Mouse (Mus musculus): ENCODE results near the gene Trak1. TPM values are rescaled to one million over a fixed set of nuclear protein-coding genes. Genes with fewer than 3 reads are reported as not detected.
A peak's percentile ranks its signal among the peaks of the same experiment; 100 is the strongest.

Trak1 gene
- polyA plus RNA-seq, 1 experiment from 2014 or later, result 60.6 TPM

DNA sequence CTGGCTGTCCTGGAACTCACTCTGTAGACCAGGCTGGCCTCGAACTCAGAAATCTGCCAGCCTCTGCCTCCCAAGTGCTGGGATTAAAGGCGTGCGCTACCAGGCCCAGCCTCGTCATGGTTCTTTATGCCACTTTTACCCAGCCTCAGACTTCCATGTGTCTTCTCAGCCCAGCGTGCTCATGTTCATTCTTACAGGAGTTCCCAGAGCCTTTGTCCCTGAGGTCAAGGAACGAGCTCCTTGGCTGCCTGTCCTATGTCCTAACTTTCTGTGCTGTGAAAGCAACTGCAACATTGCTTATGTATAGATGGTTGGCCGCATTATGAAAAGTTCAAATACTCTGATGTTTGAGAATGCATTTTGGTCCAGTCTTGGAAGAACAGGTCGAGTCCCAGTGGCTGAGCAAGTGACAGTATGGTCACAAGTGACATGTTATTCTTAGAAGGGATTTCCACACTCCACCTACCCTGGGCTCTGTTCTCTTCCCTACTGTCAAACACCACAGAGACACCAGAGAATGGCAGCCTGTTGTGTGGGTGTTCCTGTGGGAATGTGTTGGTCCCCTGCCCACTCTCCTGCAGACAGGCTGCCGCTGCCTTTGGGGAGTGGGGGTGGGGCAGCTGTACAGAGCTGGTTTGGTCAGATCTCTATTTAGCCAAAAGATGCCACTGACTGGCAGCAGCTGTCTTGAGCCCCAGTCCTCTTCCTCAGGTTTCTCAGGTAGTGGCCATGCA, 90.4 kb downstream of the Trak1 start:
- 71% methylated on average over 9 of the region's 9 CpGs for WGBS
- Histone ChIP-seq H3K4me2 (ENCODE audit: low read length) (no peak overlapping the region), H3K27ac (ENCODE audit: low read length) (no peak overlapping the region), H3K27me3 (ENCODE audit: control insufficient read depth, insufficient read depth, low read depth, low read length) (no peaks in the 10 kb centered on the region), H3K4me3 (ENCODE audit: low read depth, low read length) (no peak overlapping the region), H3K36me3 (ENCODE audit: control insufficient read depth, insufficient read depth, low read length) (no peaks in the 10 kb centered on the region), H3K4me1 (ENCODE audit: control insufficient read depth, insufficient read depth, low read length) (peaks cover 17% of the 10 kb centered on the region; the same call in 1 of the 2 replicates), H3K9ac (ENCODE audit: low read depth, low read length) (no peak overlapping the region), H3K9me3 (replicated peaks; ENCODE audit: control insufficient read depth, low read length, poor library complexity, severe bottlenecking) (no peaks in the 10 kb centered on the region)
- ATAC-seq, result no peak

DNA sequence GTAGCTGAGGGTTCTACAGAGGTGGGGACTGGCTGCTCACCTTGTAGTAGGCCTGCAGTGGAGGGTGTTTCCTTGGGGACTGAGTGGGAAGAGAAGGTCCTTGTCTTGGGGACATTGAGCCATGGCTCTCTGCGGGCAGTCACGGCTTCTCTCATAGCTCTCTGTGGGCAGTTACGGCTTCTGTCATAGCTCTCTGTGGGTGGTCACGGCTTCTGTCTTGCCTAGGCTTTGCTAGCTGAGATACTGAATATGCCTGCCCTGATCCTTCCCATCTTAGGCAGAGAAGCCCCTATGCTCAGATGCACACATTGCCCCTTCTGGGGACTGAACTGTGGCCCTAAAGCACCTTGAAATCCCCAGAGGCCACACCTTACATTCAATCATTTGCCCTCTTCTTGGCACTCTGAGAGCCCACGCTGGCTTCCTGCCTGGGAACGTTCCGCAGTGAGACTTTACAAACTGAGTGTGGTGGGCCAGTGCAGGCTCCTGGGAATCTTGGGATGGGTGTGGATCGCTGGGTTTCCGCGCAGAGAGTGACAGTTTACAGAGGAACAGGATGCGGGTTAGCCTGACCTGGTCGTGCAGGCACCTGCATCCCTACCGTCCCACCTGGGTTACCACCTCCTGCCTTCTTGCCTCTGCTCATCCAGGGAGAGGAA, 91.1 kb downstream of the Trak1 start:
- Histone ChIP-seq H3K4me1 (ENCODE audit: control insufficient read depth, insufficient read depth, low read length) (peaks cover 17% of the 10 kb centered on the region; the same call in 1 of the 2 replicates), H3K27me3 (ENCODE audit: control insufficient read depth, insufficient read depth, low read depth, low read length) (no peaks in the 10 kb centered on the region), H3K27ac (ENCODE audit: low read length) (no peak overlapping the region), H3K36me3 (ENCODE audit: control insufficient read depth, insufficient read depth, low read length) (peaks cover 2% of the 10 kb centered on the region; the same call in 1 of the 2 replicates), H3K4me3 (ENCODE audit: low read depth, low read length) (no peak overlapping the region), H3K9ac (ENCODE audit: low read depth, low read length) (0 out of 2 replicates have a peak overlapping the region, but pooled peaks have one; percentile 20), H3K4me2 (ENCODE audit: low read length) (no peak overlapping the region), H3K9me3 (replicated peaks; ENCODE audit: control insufficient read depth, low read length, poor library complexity, severe bottlenecking) (no peaks in the 10 kb centered on the region)
- WGBS, result 67% methylated on average over 13 of the region's 13 CpGs
- ATAC-seq, result no peak

DNA sequence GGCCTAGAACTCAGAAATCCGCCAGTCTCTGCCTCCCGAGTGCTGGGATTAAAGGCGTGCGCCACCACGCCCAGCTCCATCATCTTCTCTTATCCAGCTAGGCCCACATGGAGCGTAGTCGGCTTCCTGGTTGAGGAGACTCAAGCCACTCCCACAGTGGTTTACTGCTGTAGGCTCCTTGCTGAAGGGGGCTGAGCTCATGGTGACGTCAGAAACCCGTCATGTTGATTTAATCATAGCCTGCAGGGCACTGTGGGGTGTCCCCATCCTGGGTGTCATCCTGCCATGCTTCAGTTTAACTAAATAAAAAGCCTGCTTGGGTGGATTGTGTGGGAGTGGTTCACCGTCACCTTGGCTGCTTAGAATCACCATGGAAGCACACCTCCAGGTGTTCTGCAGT, 92.0 kb downstream of the Trak1 start:
- H3K4me3 ChIP-seq (ENCODE audit: low read depth, low read length), result no peak overlapping the region
- H3K36me3 ChIP-seq (ENCODE audit: control insufficient read depth, insufficient read depth, low read length), result peaks cover 2% of the 10 kb centered on the region; the same call in 1 of the 2 replicates
- no peak overlapping the region for H3K27ac ChIP-seq (ENCODE audit: low read length)
- no peak overlapping the region for H3K4me2 ChIP-seq (ENCODE audit: low read length)
- no peaks in the 10 kb centered on the region for H3K9me3 ChIP-seq (replicated peaks; ENCODE audit: control insufficient read depth, low read length, poor library complexity, severe bottlenecking)
- peaks cover 17% of the 10 kb centered on the region; the same call in 1 of the 2 replicates for H3K4me1 ChIP-seq (ENCODE audit: control insufficient read depth, insufficient read depth, low read length)
- no peak for ATAC-seq
- 88% methylated on average over 10 of the region's 10 CpGs for WGBS
- H3K9ac ChIP-seq (ENCODE audit: low read depth, low read length), result no peak overlapping the region
- no peaks in the 10 kb centered on the region for H3K27me3 ChIP-seq (ENCODE audit: control insufficient read depth, insufficient read depth, low read depth, low read length)

DNA sequence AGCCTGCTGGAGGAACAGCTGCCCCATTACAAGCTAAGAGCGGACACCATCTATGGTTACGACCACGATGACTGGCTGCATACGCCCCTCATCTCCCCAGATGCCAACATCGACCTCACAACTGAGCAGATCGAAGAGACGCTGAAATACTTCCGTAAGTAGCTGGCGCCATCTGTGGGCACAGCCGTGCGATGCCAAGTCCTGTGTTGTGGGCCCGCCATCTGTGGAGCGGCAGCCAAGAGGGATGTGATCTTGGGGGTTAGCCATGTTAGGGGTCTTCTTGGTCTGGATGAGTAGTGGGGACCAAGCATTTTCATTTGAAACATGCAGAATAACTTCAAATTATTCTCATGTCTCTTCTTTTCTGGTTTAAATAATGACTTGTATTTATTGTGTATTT, 94.6 kb downstream of the Trak1 start:
- H3K4me1 ChIP-seq (ENCODE audit: control insufficient read depth, insufficient read depth, low read length), result peaks cover 10% of the 10 kb centered on the region; the same call in 1 of the 2 replicates
- no peaks in the 10 kb centered on the region for H3K9me3 ChIP-seq (replicated peaks; ENCODE audit: control insufficient read depth, low read length, poor library complexity, severe bottlenecking)
- H3K4me3 ChIP-seq (ENCODE audit: low read depth, low read length), result no peak overlapping the region
- peaks cover 2% of the 10 kb centered on the region; the same call in 1 of the 2 replicates for H3K36me3 ChIP-seq (ENCODE audit: control insufficient read depth, insufficient read depth, low read length)
- H3K27ac ChIP-seq (ENCODE audit: low read length), result no peak overlapping the region
- no peak for ATAC-seq
- no peak overlapping the region for H3K4me2 ChIP-seq (ENCODE audit: low read length)
- no peak overlapping the region for H3K9ac ChIP-seq (ENCODE audit: low read depth, low read length)
- WGBS, result 92% methylated on average over 13 of the region's 13 CpGs
- H3K27me3 ChIP-seq (ENCODE audit: control insufficient read depth, insufficient read depth, low read depth, low read length), result no peaks in the 10 kb centered on the region

DNA sequence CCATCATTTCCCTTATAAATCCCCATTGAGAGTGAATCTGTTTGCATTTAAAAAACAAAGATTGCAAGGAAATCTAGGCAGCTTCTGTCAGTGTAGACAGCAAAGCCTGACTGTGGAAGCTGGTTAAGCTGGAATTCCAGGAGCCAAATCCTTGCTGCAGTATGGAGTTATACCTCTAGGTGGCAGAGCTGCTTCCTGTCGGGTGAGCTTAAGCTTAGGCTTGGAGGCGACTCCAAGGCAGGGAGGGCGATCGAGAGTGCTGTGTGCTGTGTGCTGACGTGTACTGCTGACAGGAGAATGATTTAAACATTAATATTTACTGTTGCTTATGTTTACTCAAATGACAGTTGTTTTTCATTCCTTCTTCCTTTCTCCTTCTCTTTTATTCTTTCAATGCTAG, 95.1 kb downstream of the Trak1 start:
- no peak for ATAC-seq

DNA sequence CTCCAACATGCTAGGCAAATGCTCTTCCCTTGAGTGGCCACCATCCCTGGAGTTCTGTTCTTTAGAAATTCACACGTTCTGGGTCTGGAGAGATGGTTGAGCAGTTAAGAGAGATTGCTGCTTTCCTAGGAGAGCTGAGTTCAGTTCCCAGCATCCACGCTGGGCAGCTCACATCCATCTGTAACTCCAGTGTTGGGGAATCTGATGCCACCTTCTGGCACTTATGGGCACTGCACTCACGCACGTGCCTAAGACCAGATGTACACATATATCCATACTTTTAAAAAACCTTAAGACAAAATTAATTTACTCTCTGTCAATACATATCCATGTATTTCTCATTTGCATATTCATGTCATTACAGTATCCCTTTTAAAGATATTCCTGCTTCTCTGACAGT, 95.8 kb downstream of the Trak1 start:
- Histone ChIP-seq H3K27me3 (ENCODE audit: control insufficient read depth, insufficient read depth, low read depth, low read length) (no peaks in the 10 kb centered on the region), H3K9me3 (replicated peaks; ENCODE audit: control insufficient read depth, low read length, poor library complexity, severe bottlenecking) (no peaks in the 10 kb centered on the region), H3K4me2 (ENCODE audit: low read length) (no peak overlapping the region), H3K4me3 (ENCODE audit: low read depth, low read length) (no peak overlapping the region), H3K4me1 (ENCODE audit: control insufficient read depth, insufficient read depth, low read length) (peaks cover 10% of the 10 kb centered on the region), H3K36me3 (ENCODE audit: control insufficient read depth, insufficient read depth, low read length) (peaks cover 2% of the 10 kb centered on the region; the same call in 1 of the 2 replicates), H3K27ac (ENCODE audit: low read length) (no peak overlapping the region), H3K9ac (ENCODE audit: low read depth, low read length) (no peak overlapping the region)
- WGBS, result 95% methylated on average over 4 of the region's 4 CpGs
- no peak for ATAC-seq

More for the DNA sequence above, 95.1 kb downstream of the Trak1 start:
- H3K4me1 ChIP-seq (ENCODE audit: control insufficient read depth, insufficient read depth, low read length), result peaks cover 10% of the 10 kb centered on the region; the same call in 1 of the 2 replicates
- H3K36me3 ChIP-seq (ENCODE audit: control insufficient read depth, insufficient read depth, low read length), result peaks cover 2% of the 10 kb centered on the region; the same call in 1 of the 2 replicates
- H3K9ac ChIP-seq (ENCODE audit: low read depth, low read length), result no peak overlapping the region
- no peaks in the 10 kb centered on the region for H3K9me3 ChIP-seq (replicated peaks; ENCODE audit: control insufficient read depth, low read length, poor library complexity, severe bottlenecking)
- 34% methylated on average over 5 of the region's 5 CpGs for WGBS
- no peak overlapping the region for H3K4me2 ChIP-seq (ENCODE audit: low read length)
- no peaks in the 10 kb centered on the region for H3K27me3 ChIP-seq (ENCODE audit: control insufficient read depth, insufficient read depth, low read depth, low read length)
- H3K27ac ChIP-seq (ENCODE audit: low read length), result no peak overlapping the region
- no peak overlapping the region for H3K4me3 ChIP-seq (ENCODE audit: low read depth, low read length)

DNA sequence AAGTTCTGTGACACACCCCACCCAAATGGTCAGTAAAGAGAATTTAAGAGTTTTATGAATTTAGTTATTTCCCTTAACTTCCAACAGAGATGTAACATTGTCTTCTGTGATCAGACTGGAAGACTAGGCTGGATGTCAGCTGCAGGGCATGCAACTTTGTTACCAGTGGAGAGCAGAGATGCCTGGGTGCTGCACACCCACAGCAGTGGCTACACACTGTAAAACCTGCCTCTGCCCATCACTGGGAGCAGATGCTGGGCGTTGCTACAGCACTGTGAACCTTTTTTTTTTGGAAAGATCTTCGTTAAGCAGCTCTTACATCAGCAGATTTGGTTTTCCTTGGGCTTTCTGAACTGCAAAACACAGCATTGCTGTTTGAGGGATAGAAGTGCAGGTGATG, 97.6 kb downstream of the Trak1 start:
- no peak overlapping the region for H3K4me2 ChIP-seq (ENCODE audit: low read length)
- no peaks in the 10 kb centered on the region for H3K27me3 ChIP-seq (ENCODE audit: control insufficient read depth, insufficient read depth, low read depth, low read length)
- H3K27ac ChIP-seq (ENCODE audit: low read length), result no peak overlapping the region
- peaks cover 15% of the 10 kb centered on the region for H3K4me1 ChIP-seq (ENCODE audit: control insufficient read depth, insufficient read depth, low read length)
- WGBS, result 90% methylated on average over 2 of the region's 2 CpGs
- peaks cover 2% of the 10 kb centered on the region; the same call in 1 of the 2 replicates for H3K36me3 ChIP-seq (ENCODE audit: control insufficient read depth, insufficient read depth, low read length)
- no peaks in the 10 kb centered on the region for H3K9me3 ChIP-seq (replicated peaks; ENCODE audit: control insufficient read depth, low read length, poor library complexity, severe bottlenecking)
- H3K9ac ChIP-seq (ENCODE audit: low read depth, low read length), result no peak overlapping the region
- no peak overlapping the region for H3K4me3 ChIP-seq (ENCODE audit: low read depth, low read length)
- ATAC-seq, result no peak

DNA sequence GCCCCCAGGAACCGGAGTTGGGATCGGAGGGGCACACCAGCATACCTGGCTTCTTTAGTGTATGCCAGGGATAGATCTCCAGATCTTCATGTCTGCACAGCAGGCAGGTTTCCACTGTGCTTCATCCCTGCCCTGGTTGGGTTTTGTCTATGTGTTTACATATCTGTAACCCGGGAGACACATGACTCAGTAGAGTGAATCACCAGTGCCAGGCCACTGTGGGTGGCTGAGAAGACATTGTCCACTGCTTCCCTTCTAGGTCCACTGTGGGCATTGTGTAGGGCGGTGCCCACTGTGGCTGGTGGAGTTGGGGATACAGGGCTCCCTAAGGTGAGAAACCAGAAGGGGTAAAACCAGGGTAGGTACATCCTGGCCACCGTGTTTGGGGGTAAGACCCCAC, 98.5 kb downstream of the Trak1 start:
- H3K4me2 ChIP-seq (ENCODE audit: low read length), result no peak overlapping the region
- H3K36me3 ChIP-seq (ENCODE audit: control insufficient read depth, insufficient read depth, low read length), result peaks cover 2% of the 10 kb centered on the region; the same call in 1 of the 2 replicates
- no peaks in the 10 kb centered on the region for H3K27me3 ChIP-seq (ENCODE audit: control insufficient read depth, insufficient read depth, low read depth, low read length)
- no peak overlapping the region for H3K27ac ChIP-seq (ENCODE audit: low read length)
- no peak for ATAC-seq
- H3K4me3 ChIP-seq (ENCODE audit: low read depth, low read length), result no peak overlapping the region
- H3K4me1 ChIP-seq (ENCODE audit: control insufficient read depth, insufficient read depth, low read length), result peaks cover 15% of the 10 kb centered on the region
- 94% methylated on average over 5 of the region's 5 CpGs for WGBS
- H3K9me3 ChIP-seq (replicated peaks; ENCODE audit: control insufficient read depth, low read length, poor library complexity, severe bottlenecking), result no peaks in the 10 kb centered on the region
- no peak overlapping the region for H3K9ac ChIP-seq (ENCODE audit: low read depth, low read length)

All from midbrain, embryonic 16.5 days (tissue).